In the genomic region with DNA sequence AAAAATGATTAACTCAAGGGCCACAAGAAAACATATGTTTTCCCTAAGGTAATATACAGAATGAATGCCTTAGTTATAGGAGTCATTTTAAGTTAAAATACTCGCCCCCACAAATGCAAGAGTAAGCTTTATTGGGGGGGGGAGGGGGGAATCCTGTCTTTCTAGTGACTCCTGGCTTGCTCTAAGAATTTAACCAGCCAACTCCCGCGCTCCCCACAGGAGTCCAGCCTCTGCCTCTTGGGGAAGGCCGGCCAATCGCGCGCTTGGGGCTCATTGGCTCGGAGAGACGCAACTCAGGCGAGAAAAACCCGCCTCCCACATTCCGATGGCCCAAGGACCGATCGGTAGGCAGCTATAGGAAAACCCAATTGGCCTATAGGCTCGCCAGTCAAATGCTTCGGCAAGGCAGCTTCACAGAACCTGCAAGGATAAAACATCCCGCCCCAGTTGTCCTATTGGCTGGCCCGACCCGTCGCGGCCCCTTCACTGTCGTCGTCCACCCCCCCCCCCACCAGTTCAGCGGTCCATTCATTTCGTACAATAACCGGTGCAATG, we compare ENCODE assay signal across 8 mouse cellular contexts. TPM values are rescaled to one million over a fixed set of nuclear protein-coding genes. Genes with fewer than 3 reads are reported as not detected.
DNase-seq lines count a peak whose midpoint lies in the region; ATAC-seq lines count a peak whose summit lies in the region.

No protein-coding gene starts in this region.

- peak overlapping the region; percentile 67 for H3K4me2 ChIP-seq in hindbrain, embryonic 16.5 days (ENCODE audit: low read length)

- WGBS in hindbrain, embryonic 16.5 days = 1% methylated on average over 26 of the region's 26 CpGs

- H3K36me3 ChIP-seq in hindbrain, embryonic 16.5 days (ENCODE audit: control insufficient read depth, insufficient read depth, low read length) = peaks cover 14% of the 10 kb centered on the region

- H3K27me3 ChIP-seq in hindbrain, embryonic 16.5 days (replicated peaks; ENCODE audit: control insufficient read depth, insufficient read depth, low read length) = no peaks in the 10 kb centered on the region

- H3K27ac ChIP-seq in hindbrain, embryonic 16.5 days (ENCODE audit: low read depth, low read length) = peak overlapping the region; percentile 92

- peak; percentile 99 for DNase-seq in ZHBTc4 (ENCODE audit: low read depth, low spot score)
- peak; percentile 74 to 92 for DNase-seq in cerebellum, postnatal 4 days (ENCODE audit: low spot score in 2 of 2)
- DNase-seq in frontal cortex, postnatal 36 days (ENCODE audit: low spot score in 2 of 2) = peak; percentile 89 to 96
- peak; percentile 94 for DNase-seq in left cerebral cortex, adult 11 months (ENCODE audit: low spot score)
- peak; percentile 98 for DNase-seq in lung, postnatal 36 days
- DNase-seq in retina, postnatal 1 day = peak; percentile 99
- peak; percentile 89 for DNase-seq in thymus, postnatal 4 days

- peak; percentile 91 for ATAC-seq in hindbrain, embryonic 16.5 days

- no peaks in the 10 kb centered on the region for H3K9me3 ChIP-seq in hindbrain, embryonic 16.5 days (ENCODE audit: control insufficient read depth, low read length)

- peak overlapping the region; percentile 72 for H3K4me3 ChIP-seq in hindbrain, embryonic 16.5 days (ENCODE audit: low read length)

- peak overlapping the region; percentile 60 for H3K9ac ChIP-seq in hindbrain, embryonic 16.5 days (ENCODE audit: low read depth, low read length)

- peaks cover 27% of the 10 kb centered on the region for H3K4me1 ChIP-seq in hindbrain, embryonic 16.5 days (ENCODE audit: control insufficient read depth, insufficient read depth, low read depth, low read length)

RNA-seq across cellular contexts. Expression of a gene that starts 0.4 kb away (rescaled TPM):
- polyA plus RNA-seq in hindbrain, embryonic 16.5 days (2015; fragmentation: Nextera tagmentation; extraction: Ambion mirVana) = 120 and 124 TPM in 2 replicates

RNA-seq across cellular contexts. Expression of a gene that starts 1.0 kb away (rescaled TPM):
- polyA plus RNA-seq in hindbrain, embryonic 16.5 days (2015; fragmentation: Nextera tagmentation; extraction: Ambion mirVana) = 483 and 550 TPM in 2 replicates

RNA-seq across cellular contexts. Expression of a gene that starts 19.0 kb away (rescaled TPM):
- polyA plus RNA-seq in hindbrain, embryonic 16.5 days (2015; fragmentation: Nextera tagmentation; extraction: Ambion mirVana) = 0.65 and 0.69 TPM in 2 replicates

RNA-seq across cellular contexts. Expression of a gene that starts 33.3 kb away (rescaled TPM):
- 207 and 209 TPM in 2 replicates for polyA plus RNA-seq in hindbrain, embryonic 16.5 days (2015; fragmentation: Nextera tagmentation; extraction: Ambion mirVana)

Comparison
In these comparisons a context has a peak if more than half of its experiments do, and no peak if none do; other contexts are left out.
1. Peak in every context shown above with its lines: DNase-seq, ATAC-seq, H3K4me3 ChIP-seq and H3K27ac ChIP-seq.